Mouse (Mus musculus): Measurements from ENCODE around the gene Ano1. TPM values are rescaled to one million over a fixed set of nuclear protein-coding genes. Genes with fewer than 3 reads are reported as not detected.

Gene Ano1
- polyA plus RNA-seq, 1 experiment from 2014 or later: 10.2 TPM

- H3K9ac ChIP-seq (ENCODE audit: low read depth, low read length): no peak overlapping the region
- H3K27me3 ChIP-seq (replicated peaks; ENCODE audit: control insufficient read depth, insufficient read depth, low read length): peaks cover 41% of the 10 kb centered on the region
- peak overlapping the region; percentile 35 for H3K4me3 ChIP-seq (ENCODE audit: low read depth, low read length)
- H3K4me2 ChIP-seq: peak overlapping the region; percentile 61
- ATAC-seq (replicated peaks; ENCODE audit: low FRiP score) (no peak), DNase-seq (ENCODE audit: low spot score) (no peak)
- H3K36me3 ChIP-seq (ENCODE audit: control insufficient read depth, insufficient read depth, low read length): no peaks in the 10 kb centered on the region
- no peak overlapping the region for H3K27ac ChIP-seq (ENCODE audit: low read depth, low read length)
- H3K9me3 ChIP-seq (ENCODE audit: control insufficient read depth, low read length): no peaks in the 10 kb centered on the region
- no peaks in the 10 kb centered on the region; the same call in 1 of the 2 replicates for H3K4me1 ChIP-seq (replicated peaks; ENCODE audit: control insufficient read depth, insufficient read depth, low read length)
- 10% methylated on average over 68 of the region's 68 CpGs for WGBS
Observed at GRCm38 (mm10) chr7:144678241-144679030, 73.3 kb downstream of the Ano1 start.

DNA sequence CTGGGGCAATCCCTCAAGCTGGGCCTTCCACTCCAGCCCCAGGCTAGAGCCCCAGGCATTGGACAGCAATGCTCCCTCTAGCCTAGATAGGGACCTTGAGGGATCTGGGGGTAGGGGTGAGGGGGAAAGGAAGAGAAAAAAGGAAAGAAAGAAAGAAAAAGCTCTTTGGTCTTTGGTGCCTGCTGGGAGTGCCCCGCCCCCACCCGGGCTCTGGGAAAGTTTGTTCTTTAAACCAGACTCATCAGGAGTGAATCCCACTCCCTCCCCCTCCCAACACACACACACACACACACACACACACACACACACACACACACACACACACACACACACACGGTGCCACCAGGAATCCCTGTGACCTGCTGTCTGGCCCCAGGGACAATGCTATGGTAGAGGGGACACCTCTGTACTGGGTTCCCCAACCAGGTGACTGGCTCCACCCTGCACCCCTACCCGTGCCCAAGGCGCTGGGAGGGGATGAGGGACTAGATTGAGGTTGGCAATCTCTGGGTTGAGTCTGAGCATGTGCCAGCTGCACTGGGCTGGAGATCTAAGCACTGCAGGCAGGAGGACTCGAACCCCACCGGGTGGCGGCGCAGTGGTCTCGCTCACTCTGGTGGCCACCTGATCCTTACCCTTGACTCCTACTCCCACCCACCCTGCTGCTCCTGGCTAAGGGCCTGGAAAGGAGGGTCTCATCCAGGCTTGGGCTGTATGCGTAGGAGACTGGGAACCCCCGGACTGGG, 74.3 kb downstream of the Ano1 start:
- 36% methylated on average over 12 of the region's 12 CpGs for WGBS
- Histone ChIP-seq H3K9me3 (ENCODE audit: control insufficient read depth, low read length) (no peaks in the 10 kb centered on the region), H3K27ac (ENCODE audit: low read depth, low read length) (no peak overlapping the region), H3K4me1 (replicated peaks; ENCODE audit: control insufficient read depth, insufficient read depth, low read length) (no peaks in the 10 kb centered on the region; the same call in 1 of the 2 replicates), H3K36me3 (ENCODE audit: control insufficient read depth, insufficient read depth, low read length) (no peaks in the 10 kb centered on the region), H3K9ac (ENCODE audit: low read depth, low read length) (no peak overlapping the region), H3K4me2 (no peak overlapping the region), H3K4me3 (ENCODE audit: low read depth, low read length) (no peak overlapping the region), H3K27me3 (replicated peaks; ENCODE audit: control insufficient read depth, insufficient read depth, low read length) (peaks cover 41% of the 10 kb centered on the region)
- ATAC-seq (replicated peaks; ENCODE audit: low FRiP score) (no peak), DNase-seq (ENCODE audit: low spot score) (no peak)

- H3K27ac ChIP-seq (ENCODE audit: low read depth, low read length): no peak overlapping the region
- H3K9me3 ChIP-seq (ENCODE audit: control insufficient read depth, low read length): no peaks in the 10 kb centered on the region
- DNase-seq (ENCODE audit: low spot score) (no peak), ATAC-seq (replicated peaks; ENCODE audit: low FRiP score) (no peak)
- H3K4me3 ChIP-seq (ENCODE audit: low read depth, low read length): no peak overlapping the region
- no peaks in the 10 kb centered on the region for H3K36me3 ChIP-seq (ENCODE audit: control insufficient read depth, insufficient read depth, low read length)
- H3K27me3 ChIP-seq (replicated peaks; ENCODE audit: control insufficient read depth, insufficient read depth, low read length): peaks cover 37% of the 10 kb centered on the region
- no peaks in the 10 kb centered on the region; the same call in 1 of the 2 replicates for H3K4me1 ChIP-seq (replicated peaks; ENCODE audit: control insufficient read depth, insufficient read depth, low read length)
- H3K9ac ChIP-seq (ENCODE audit: low read depth, low read length): no peak overlapping the region
- H3K4me2 ChIP-seq: no peak overlapping the region
- WGBS: 95% methylated on average over 8 of the region's 8 CpGs
Observed at GRCm38 (mm10) chr7:144675632-144676031, 76.1 kb downstream of the Ano1 start.

- no peaks in the 10 kb centered on the region for H3K36me3 ChIP-seq (ENCODE audit: control insufficient read depth, insufficient read depth, low read length)
- H3K4me3 ChIP-seq (ENCODE audit: low read depth, low read length): no peak overlapping the region
- no peaks in the 10 kb centered on the region for H3K27me3 ChIP-seq (replicated peaks; ENCODE audit: control insufficient read depth, insufficient read depth, low read length)
- no peaks in the 10 kb centered on the region for H3K9me3 ChIP-seq (ENCODE audit: control insufficient read depth, low read length)
- H3K4me2 ChIP-seq: no peak overlapping the region
- 0 out of 2 replicates have a peak, but pooled peaks cover 2% of the 10 kb centered on the region for H3K4me1 ChIP-seq (replicated peaks; ENCODE audit: control insufficient read depth, insufficient read depth, low read length)
- 91% methylated on average over 2 of the region's 2 CpGs for WGBS
- no peak overlapping the region for H3K9ac ChIP-seq (ENCODE audit: low read depth, low read length)
- H3K27ac ChIP-seq (ENCODE audit: low read depth, low read length): no peak overlapping the region
- DNase-seq (ENCODE audit: low spot score): no peak
- ATAC-seq (replicated peaks; ENCODE audit: low FRiP score): no peak
Observed at GRCm38 (mm10) chr7:144669895-144670294, 81.9 kb downstream of the Ano1 start.

DNA sequence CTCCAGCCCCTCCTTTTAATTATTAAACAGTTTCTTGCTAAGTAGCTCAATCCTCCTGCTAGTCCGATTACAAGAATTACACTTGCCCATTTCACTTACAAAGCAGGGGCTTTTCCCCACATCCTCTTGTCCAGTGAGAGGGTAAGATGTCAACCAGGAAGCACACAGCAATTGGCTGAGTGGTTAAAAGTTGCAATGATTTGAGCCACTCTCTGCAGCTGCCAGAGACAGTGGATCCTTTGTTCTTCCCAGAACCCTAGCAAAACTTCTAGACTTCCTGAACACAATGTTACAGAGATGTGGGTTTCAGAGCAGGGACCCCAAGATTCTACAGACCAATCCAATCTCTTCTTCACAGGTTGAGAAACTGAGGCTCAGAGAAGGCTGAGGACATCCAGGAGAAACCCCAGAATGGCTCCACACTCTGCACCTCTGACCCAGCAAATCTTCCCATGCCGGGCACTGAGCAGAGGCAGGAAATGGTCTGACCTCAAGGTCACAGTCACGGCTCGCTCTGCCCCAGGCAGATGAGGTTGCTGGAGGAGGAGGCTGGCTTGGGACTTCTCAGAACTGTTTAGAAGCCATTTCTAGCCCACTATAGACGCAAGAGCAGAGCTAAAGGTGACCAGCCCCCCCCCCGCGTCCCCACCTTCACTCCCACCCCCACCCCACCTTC, 83.0 kb downstream of the Ano1 start:
- DNase-seq (ENCODE audit: low spot score) (no peak), ATAC-seq (replicated peaks; ENCODE audit: low FRiP score) (no peak)
- no peak overlapping the region for H3K4me3 ChIP-seq (ENCODE audit: low read depth, low read length)
- H3K4me1 ChIP-seq (replicated peaks; ENCODE audit: control insufficient read depth, insufficient read depth, low read length): 0 out of 2 replicates have a peak, but pooled peaks cover 2% of the 10 kb centered on the region
- H3K27ac ChIP-seq (ENCODE audit: low read depth, low read length): no peak overlapping the region
- WGBS: 36% methylated on average over 7 of the region's 7 CpGs
- H3K9me3 ChIP-seq (ENCODE audit: control insufficient read depth, low read length): no peaks in the 10 kb centered on the region
- no peaks in the 10 kb centered on the region for H3K36me3 ChIP-seq (ENCODE audit: control insufficient read depth, insufficient read depth, low read length)
- no peaks in the 10 kb centered on the region for H3K27me3 ChIP-seq (replicated peaks; ENCODE audit: control insufficient read depth, insufficient read depth, low read length)
- no peak overlapping the region for H3K4me2 ChIP-seq
- no peak overlapping the region for H3K9ac ChIP-seq (ENCODE audit: low read depth, low read length)

DNA sequence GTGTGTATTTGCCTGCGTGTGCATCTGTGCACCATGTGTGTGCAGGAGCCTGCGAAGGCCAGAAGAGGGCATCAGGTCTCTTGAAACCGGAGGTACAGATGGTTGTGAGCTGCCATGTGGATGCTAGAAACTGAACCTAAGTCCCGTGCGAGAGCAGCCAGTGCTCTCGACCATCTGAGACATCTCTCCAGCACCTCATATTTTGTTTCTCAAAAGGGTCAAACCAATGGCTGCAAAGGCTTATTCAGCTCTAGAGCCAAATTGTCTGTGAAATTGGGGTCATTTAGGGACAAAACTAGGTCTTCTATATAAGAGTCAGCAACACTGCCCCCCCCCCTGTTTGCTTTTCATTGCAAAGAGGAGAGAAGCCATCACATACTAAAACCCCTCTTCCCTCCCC, 84.7 kb downstream of the Ano1 start:
- H3K27ac ChIP-seq (ENCODE audit: low read depth, low read length): no peak overlapping the region
- DNase-seq (ENCODE audit: low spot score) (no peak), ATAC-seq (replicated peaks; ENCODE audit: low FRiP score) (no peak)
- H3K36me3 ChIP-seq (ENCODE audit: control insufficient read depth, insufficient read depth, low read length): no peaks in the 10 kb centered on the region
- H3K4me3 ChIP-seq (ENCODE audit: low read depth, low read length): no peak overlapping the region
- H3K4me2 ChIP-seq: no peak overlapping the region
- H3K9me3 ChIP-seq (ENCODE audit: control insufficient read depth, low read length): no peaks in the 10 kb centered on the region
- no peak overlapping the region for H3K9ac ChIP-seq (ENCODE audit: low read depth, low read length)
- no peaks in the 10 kb centered on the region for H3K27me3 ChIP-seq (replicated peaks; ENCODE audit: control insufficient read depth, insufficient read depth, low read length)
- WGBS: 86% methylated on average over 6 of the region's 6 CpGs
- H3K4me1 ChIP-seq (replicated peaks; ENCODE audit: control insufficient read depth, insufficient read depth, low read length): 0 out of 2 replicates have a peak, but pooled peaks cover 2% of the 10 kb centered on the region

- ATAC-seq (replicated peaks; ENCODE audit: low FRiP score) (no peak), DNase-seq (ENCODE audit: low spot score) (no peak)
- WGBS: 64% methylated on average over 3 of the region's 3 CpGs
- H3K36me3 ChIP-seq (ENCODE audit: control insufficient read depth, insufficient read depth, low read length): no peaks in the 10 kb centered on the region
- H3K9ac ChIP-seq (ENCODE audit: low read depth, low read length): no peak overlapping the region
- H3K4me1 ChIP-seq (replicated peaks; ENCODE audit: control insufficient read depth, insufficient read depth, low read length): 0 out of 2 replicates have a peak, but pooled peaks cover 2% of the 10 kb centered on the region
- no peak overlapping the region for H3K27ac ChIP-seq (ENCODE audit: low read depth, low read length)
- H3K9me3 ChIP-seq (ENCODE audit: control insufficient read depth, low read length): no peaks in the 10 kb centered on the region
- H3K4me3 ChIP-seq (ENCODE audit: low read depth, low read length): no peak overlapping the region
- no peak overlapping the region for H3K4me2 ChIP-seq
- no peaks in the 10 kb centered on the region for H3K27me3 ChIP-seq (replicated peaks; ENCODE audit: control insufficient read depth, insufficient read depth, low read length)
Observed at GRCm38 (mm10) chr7:144665585-144665984, 86.2 kb downstream of the Ano1 start.

GRCm38 (mm10) chr7:144663566-144663965, 88.2 kb downstream of the Ano1 start:
- Histone ChIP-seq H3K4me1 (replicated peaks; ENCODE audit: control insufficient read depth, insufficient read depth, low read length) (no peaks in the 10 kb centered on the region), H3K36me3 (ENCODE audit: control insufficient read depth, insufficient read depth, low read length) (no peaks in the 10 kb centered on the region), H3K27ac (ENCODE audit: low read depth, low read length) (no peak overlapping the region), H3K4me3 (ENCODE audit: low read depth, low read length) (no peak overlapping the region), H3K9ac (ENCODE audit: low read depth, low read length) (no peak overlapping the region), H3K27me3 (replicated peaks; ENCODE audit: control insufficient read depth, insufficient read depth, low read length) (no peaks in the 10 kb centered on the region), H3K9me3 (ENCODE audit: control insufficient read depth, low read length) (no peaks in the 10 kb centered on the region), H3K4me2 (no peak overlapping the region)
- WGBS: 68% methylated on average over 6 of the region's 6 CpGs
- no peak for ATAC-seq (replicated peaks; ENCODE audit: low FRiP score)
- DNase-seq (ENCODE audit: low spot score): no peak
